In the genomic region with DNA sequence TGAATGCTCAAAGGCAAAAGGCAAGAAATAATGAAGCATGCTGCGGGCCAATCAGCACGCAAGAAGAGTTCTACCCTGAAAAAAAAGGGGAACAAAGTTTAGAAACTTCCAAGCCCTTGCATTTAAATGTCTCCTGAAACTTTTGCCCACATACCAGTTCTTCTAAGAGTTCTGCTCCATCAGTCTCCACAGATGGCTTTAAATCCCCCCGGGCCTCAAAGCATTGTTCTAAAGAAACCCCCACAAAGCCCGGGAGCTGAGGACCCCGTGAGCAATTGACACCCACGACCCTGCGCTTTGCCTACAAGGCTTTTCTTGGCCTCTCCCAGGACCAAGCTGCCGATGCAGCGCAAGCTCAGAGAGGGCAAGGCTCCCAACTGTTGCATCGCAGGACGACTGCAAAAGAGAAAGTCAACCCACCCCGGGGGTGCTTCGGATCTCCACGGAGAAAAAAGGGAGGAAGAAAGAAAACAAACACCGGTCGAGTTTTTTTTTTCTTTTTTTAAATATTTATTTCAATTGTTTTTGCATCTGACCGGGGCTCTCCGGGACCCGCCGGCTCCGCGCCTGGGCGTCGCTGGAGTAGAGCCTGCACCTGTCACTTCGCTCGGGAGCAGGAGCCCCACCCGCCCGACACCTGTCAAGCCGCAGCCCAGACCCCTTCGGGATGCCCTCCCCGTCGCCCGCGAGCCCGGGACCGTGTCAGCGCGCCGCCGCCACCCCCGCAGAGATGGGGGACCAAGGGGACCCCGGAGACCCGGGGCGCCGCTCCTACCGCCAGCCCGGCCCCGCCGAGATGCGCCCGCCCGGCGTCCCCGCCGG, we compare ENCODE assay signal across 7 mouse cellular contexts. TPM values are rescaled to one million over a fixed set of nuclear protein-coding genes. Genes with fewer than 3 reads are reported as not detected.
A peak's percentile ranks its signal among the peaks of the same experiment; 100 is the strongest.
DNase-seq lines count a peak whose midpoint lies in the region; ATAC-seq and TF ChIP-seq lines count a peak whose summit lies in the region.

No protein-coding gene starts in this region.

- peak overlapping the region; percentile 85 for H3K9ac ChIP-seq in forebrain, postnatal 0 days

- DNase-seq in Patski (ENCODE audit: low read depth, low spot score), result no peak
- DNase-seq in cerebellum, adult 11-12 months, result peak; percentile 71
- DNase-seq in forebrain, postnatal 0 days, result peak; percentile 36
- peak; percentile 63 for DNase-seq in hindbrain, embryonic 10.5 days (ENCODE audit: low spot score)
- peak; percentile 49 for DNase-seq in left cerebral cortex, postnatal 4 days
- DNase-seq in midbrain, embryonic 10.5 days (ENCODE audit: low spot score), result peak; percentile 67
- DNase-seq in spleen, postnatal 10 days (ENCODE audit: low spot score in 2 of 2), result peak; percentile 72 to 80

- 0 out of 2 replicates have a peak, but pooled peaks cover 13% of the 10 kb centered on the region for H3K4me1 ChIP-seq in forebrain, postnatal 0 days (ENCODE audit: insufficient read depth)
- H3K4me1 ChIP-seq in hindbrain, embryonic 10.5 days (replicated peaks), result peaks cover 18% of the 10 kb centered on the region
- peaks cover 28% of the 10 kb centered on the region for H3K4me1 ChIP-seq in midbrain, embryonic 10.5 days

- intact Hi-C loops in left cerebral cortex, postnatal 4 days (cut with DNase I), result no loop called here

- peak overlapping the region; percentile 97 for H3K4me3 ChIP-seq in forebrain, postnatal 0 days (ENCODE audit: low read depth, low read length)
- peak overlapping the region; percentile 95 for H3K4me3 ChIP-seq in hindbrain, embryonic 10.5 days
- peak overlapping the region; percentile 91 for H3K4me3 ChIP-seq in midbrain, embryonic 10.5 days

- H3K27me3 ChIP-seq in Patski, result no peaks in the 10 kb centered on the region
- H3K27me3 ChIP-seq in forebrain, postnatal 0 days (ENCODE audit: insufficient read depth, low read length), result no peaks in the 10 kb centered on the region
- no peaks in the 10 kb centered on the region for H3K27me3 ChIP-seq in hindbrain, embryonic 10.5 days (ENCODE audit: insufficient read depth, poor library complexity, severe bottlenecking)
- no peaks in the 10 kb centered on the region for H3K27me3 ChIP-seq in midbrain, embryonic 10.5 days (ENCODE audit: low read depth, poor library complexity, severe bottlenecking)

- peak overlapping the region; percentile 93 for H3K27ac ChIP-seq in forebrain, postnatal 0 days (ENCODE audit: low read depth, low read length)
- peak overlapping the region; percentile 96 for H3K27ac ChIP-seq in hindbrain, embryonic 10.5 days
- peak overlapping the region; percentile 94 for H3K27ac ChIP-seq in midbrain, embryonic 10.5 days (replicated peaks)

- H3K36me3 ChIP-seq in forebrain, postnatal 0 days (ENCODE audit: insufficient read depth), result 0 out of 2 replicates have a peak, but pooled peaks cover 3% of the 10 kb centered on the region
- peaks cover 15% of the 10 kb centered on the region; the same call in 1 of the 2 replicates for H3K36me3 ChIP-seq in hindbrain, embryonic 10.5 days
- peaks cover 18% of the 10 kb centered on the region for H3K36me3 ChIP-seq in midbrain, embryonic 10.5 days

- POLR2A ChIA-PET in Patski (lab: Charles Lee), result no interaction called here

- CTCF ChIA-PET in Patski (lab: Charles Lee), result interaction anchor here (0.7 kb wide), 1 partner anchor 36 kb away, joined by 3 read pairs; no protein-coding TSS in a partner anchor

- no peaks in the 10 kb centered on the region for H3K9me3 ChIP-seq in forebrain, postnatal 0 days (ENCODE audit: low read length)
- no peaks in the 10 kb centered on the region for H3K9me3 ChIP-seq in hindbrain, embryonic 10.5 days
- no peaks in the 10 kb centered on the region for H3K9me3 ChIP-seq in midbrain, embryonic 10.5 days (replicated peaks)

- peak overlapping the region; percentile 66 for H3K4me2 ChIP-seq in forebrain, postnatal 0 days (ENCODE audit: low read depth)

- ATAC-seq in Patski, result peak; percentile 50
- peak; percentile 32; the same call in 1 of the 2 replicates for ATAC-seq in forebrain, postnatal 0 days

- in situ Hi-C loops in Patski (cut with MboI; ENCODE audit: low pct_unique_long_range_greater_than_20kb), result loop anchor here (10.0 kb wide), 1 partner anchor 150 kb away; no protein-coding TSS in a partner anchor

- WGBS in forebrain, postnatal 0 days, result 1% methylated on average over 45 of the region's 55 CpGs
- WGBS in hindbrain, embryonic 10.5 days, result under 1% methylated on average over 55 of the region's 55 CpGs
- WGBS in midbrain, embryonic 10.5 days, result under 1% methylated on average over 55 of the region's 55 CpGs

- no peak for TF ChIP-seq CTCF in Patski (IDR thresholded peaks at IDR 0.05)
- TF ChIP-seq CTCF in forebrain, postnatal 0 days (IDR thresholded peaks at IDR 0.05; ENCODE audit: low read depth), result no peak

RNA-seq across cellular contexts. Expression of a gene that starts 0.8 kb away (rescaled TPM):
- 30.0 TPM for polyA plus RNA-seq in Patski (2021)
- 27.9 and 37.9 TPM in 2 replicates for total RNA-seq in forebrain, postnatal 0 days (2014; rRNA removed)
- 16.2 and 20.6 TPM in 2 replicates for polyA plus RNA-seq in forebrain, postnatal 0 days (2015; fragmentation: Nextera tagmentation; extraction: Ambion mirVana)
- polyA plus RNA-seq in hindbrain, embryonic 10.5 days (2016; fragmentation: Nextera tagmentation; extraction: Ambion mirVana), result 24.2 and 27.1 TPM in 2 replicates
- 10 to 100 TPM; 45.8 to 49.0 TPM for total RNA-seq in left cerebral cortex, postnatal 4 days (2021)
- polyA plus RNA-seq in midbrain, embryonic 10.5 days (2016; fragmentation: Nextera tagmentation; extraction: Ambion mirVana), result 25.9 and 26.3 TPM in 2 replicates
